Mouse (Mus musculus) spleen, postnatal 10 days (tissue): ENCODE measurements around the gene Ncapd3.

ENCODE experiments used
- DNase-seq, 2 experiments: peaks; one replicate each; pipeline ENCODE4 v3.0.0; 2021 to 2022; ENCODE audit warnings: low spot score in 2 of 2

Ncapd3 gene

DNA sequence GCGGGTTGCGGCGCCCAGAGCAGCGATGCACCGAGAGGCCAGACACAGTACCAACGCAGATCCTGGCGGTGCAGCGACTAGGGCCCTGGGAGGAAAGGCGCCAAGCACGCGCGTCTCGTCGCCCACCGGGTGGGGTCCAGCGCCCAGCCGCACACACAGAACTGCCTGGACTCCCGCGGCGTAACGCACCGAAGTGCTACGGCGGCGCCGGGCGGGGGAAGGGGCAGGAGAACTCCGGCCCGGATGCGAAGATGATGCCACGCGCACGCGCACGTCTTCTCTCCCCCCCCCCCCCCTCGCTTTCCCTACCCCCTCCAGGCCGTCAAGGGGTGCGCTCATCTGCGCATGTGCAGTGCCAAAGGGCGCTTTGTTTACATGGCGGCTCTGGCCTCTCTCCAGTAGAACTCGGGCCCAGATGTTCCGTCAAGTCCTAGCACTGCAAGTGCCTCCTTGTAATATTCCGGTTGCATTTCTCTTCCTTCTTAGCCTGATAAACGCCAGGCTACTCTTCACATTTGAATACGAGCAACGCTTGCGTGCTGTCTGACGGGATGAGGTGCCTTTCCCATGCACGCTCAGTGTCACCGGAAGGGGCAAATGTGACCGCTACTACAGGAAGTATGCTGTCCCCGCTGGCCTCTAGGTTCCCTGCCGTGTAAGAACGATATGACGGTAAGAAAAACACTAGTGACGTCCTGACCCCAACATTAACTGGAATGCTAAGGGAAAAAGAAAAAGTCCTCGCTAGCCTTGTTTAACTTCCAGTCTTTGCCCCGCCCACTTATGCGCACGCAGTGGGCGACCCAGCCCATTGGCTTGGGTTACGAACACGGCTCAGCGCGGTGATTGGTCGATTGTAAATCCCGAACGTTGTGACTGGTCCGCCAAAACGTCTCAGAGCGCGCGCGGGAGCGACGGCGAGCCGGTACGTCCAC is at the start of gene Ncapd3, which contains the start of gene Vps26b:
Gene Ncapd3 (plus strand): TSS at position 348 of the 935 bp plus-strand sequence.
Gene Vps26b (minus strand): TSS at position 238 of the 935 bp plus-strand sequence.
- DNase-seq: peak; percentile 93 to 98

DNA sequence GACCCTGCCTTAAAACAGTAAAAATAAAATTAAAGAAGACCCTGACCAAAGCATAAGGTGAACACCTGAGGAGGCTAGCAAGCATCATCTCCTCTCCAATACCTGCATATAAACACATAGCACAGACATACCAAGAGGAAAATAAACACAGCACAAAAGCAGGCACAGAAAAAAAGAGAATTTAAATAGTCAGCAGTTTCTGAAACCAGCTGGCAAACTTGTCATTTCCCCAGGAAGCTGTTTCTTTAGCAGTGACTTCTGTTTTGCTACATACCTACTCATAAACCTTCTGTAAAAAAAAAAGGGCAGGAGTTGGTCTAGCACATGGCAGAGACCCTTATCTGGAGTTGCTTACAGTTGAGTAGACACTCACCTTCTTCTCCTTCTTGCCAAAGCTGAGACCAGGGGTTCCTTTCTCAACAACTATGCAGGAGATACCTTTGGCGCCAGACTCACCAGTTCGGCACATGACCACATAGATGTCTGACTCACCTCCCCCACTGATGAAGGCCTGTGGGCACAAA is 44.8 kb upstream of the Ncapd3 start:
- no peak for DNase-seq

- DNase-seq: no peak
Measured at GRCm38 (mm10) chr9:26985668-26986277, 44.2 kb upstream of the Ncapd3 start.

DNA sequence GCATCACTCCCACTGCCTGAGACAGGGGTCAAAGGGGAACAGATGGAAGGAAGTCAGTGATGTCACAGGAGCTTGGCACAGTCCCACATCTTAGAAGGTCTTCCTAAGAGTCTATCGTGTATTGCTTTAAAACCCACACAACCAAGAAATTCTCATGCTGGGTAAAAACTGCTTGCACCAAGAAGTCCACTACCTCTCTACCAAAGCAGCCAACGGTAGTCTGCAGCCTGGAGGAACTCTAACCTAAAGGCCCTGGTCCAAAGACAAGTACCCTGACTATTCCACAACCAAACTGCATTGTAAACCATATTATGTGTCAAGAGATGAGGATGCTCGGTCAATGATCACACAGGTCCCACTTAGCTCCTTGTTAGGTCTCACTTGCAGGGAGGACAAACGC is 39.8 kb upstream of the Ncapd3 start:
- no peak for DNase-seq

GRCm38 (mm10) chr9:26993118-26993517 is 36.9 kb upstream of the Ncapd3 start:
- no peak for DNase-seq

DNA sequence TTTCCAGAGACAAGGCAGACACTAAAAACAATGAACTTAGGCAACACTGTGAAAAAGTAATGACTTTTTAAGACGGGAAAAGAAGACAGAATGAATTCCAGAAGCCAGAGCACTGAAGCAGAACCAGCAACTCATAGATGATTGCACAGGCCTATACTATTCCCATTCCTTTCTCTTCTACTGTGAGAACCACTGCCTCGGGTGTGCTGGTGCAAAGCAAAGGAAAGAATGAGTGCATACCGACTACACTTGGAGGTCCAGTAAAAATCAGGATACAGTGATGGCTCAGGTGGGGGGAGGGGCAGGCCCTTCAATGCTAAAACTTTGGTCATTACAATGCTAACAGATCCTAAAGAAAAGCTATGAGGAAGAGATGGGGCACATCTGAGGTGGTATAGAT is 36.1 kb upstream of the Ncapd3 start:
- DNase-seq: no peak

DNA sequence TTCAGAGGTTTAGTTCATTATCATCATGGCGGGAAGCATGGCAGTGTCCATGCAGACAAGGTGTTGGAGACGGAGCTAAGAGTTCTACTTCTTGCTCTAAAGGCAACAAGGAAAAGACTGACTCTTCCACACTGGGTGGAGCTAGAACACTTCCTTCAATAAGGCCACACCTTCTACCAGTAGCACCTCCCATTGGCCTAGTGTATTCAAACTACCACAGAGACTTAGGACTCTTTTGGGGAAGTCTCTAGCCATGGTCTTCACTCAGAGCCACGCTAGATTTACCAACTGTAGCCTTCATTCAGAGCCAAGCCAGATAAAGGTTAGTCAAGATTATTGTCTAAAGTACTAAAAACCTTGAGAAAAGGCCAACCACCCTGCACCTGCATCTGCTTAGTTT is 32.9 kb upstream of the Ncapd3 start:
- no peak for DNase-seq

GRCm38 (mm10) chr9:26997501-26997900 is 32.5 kb upstream of the Ncapd3 start:
- DNase-seq: no peak

GRCm38 (mm10) chr9:26998669-26999460 is 31.1 kb upstream of the Ncapd3 start:
- DNase-seq: no peak

- DNase-seq: peak; percentile 75 to 94
Measured at GRCm38 (mm10) chr9:26999461-27000395, 30.2 kb upstream of the Ncapd3 start, which contains the start of the genes Acad8 and Thyn1. Gene Acad8 (minus strand): TSS chr9:26999566. Gene Thyn1 (plus strand): TSS chr9:26999710.

DNA sequence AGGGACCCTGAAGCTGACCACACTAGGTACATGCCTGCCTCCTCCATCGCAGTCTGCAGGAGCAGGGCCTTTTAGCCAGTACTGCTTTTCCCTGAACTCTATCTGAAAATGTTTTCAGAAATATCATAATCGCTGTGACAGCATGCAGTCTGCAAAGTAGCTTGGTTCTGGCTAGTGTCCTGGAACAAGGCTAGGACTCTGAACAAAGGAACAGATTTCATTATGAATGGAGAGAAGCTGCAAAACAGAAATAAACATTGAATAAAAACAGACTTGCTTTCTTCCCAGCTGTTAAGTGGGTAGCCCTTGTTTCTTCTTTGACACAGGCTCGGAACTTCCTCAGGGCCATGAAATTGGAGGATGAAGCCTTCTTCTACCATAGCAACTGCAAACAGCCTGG is 24.7 kb upstream of the Ncapd3 start:
- no peak for DNase-seq

GRCm38 (mm10) chr9:27005933-27006332 is 24.0 kb upstream of the Ncapd3 start:
- DNase-seq: no peak

GRCm38 (mm10) chr9:27006866-27007265 is 23.1 kb upstream of the Ncapd3 start:
- DNase-seq: no peak

DNA sequence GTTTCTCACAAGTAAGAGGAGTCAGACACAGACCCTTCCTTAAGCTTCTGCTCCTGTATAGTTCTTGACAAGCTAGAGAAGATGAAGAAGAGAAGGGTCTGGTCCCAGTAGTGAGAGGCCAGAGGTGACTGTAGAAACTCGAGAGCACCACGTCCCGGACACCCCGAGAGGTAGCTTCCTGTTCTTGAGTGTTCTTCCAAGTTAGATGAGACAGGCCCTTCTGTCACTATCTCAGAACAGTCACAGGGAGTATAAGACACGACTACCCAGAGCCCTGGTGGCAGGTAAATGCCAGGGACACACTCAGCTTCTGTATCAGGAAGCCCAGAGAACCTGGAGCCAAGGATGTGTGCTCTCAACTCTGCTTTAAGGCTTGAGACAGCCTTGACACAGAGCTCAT is 20.7 kb upstream of the Ncapd3 start:
- no peak for DNase-seq

GRCm38 (mm10) chr9:27011572-27011971 is 18.4 kb upstream of the Ncapd3 start:
- no peak for DNase-seq

- DNase-seq: peak in 1 of 2 experiments; percentile 38
Measured at GRCm38 (mm10) chr9:27018961-27019360, 11.0 kb upstream of the Ncapd3 start.

DNA sequence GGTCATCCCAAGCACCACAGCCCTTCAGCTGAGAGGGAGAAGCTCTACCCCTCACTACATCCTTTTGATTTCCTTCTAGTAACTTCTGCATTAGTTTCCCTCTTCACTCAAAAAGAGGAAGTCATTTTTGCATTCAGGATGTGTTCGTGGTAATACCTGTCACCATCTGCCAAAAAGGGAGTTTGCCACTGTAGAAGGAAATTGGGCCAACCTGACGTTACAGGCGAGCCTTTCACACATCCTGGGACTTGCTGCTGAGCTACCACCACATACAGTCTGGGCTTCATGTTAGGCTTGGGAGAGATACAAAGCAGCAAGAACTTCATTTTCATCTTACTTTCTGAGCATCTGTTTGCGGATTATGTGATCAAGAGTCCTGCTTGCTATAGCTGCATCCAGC is 6.3 kb upstream of the Ncapd3 start:
- DNase-seq: no peak

DNA sequence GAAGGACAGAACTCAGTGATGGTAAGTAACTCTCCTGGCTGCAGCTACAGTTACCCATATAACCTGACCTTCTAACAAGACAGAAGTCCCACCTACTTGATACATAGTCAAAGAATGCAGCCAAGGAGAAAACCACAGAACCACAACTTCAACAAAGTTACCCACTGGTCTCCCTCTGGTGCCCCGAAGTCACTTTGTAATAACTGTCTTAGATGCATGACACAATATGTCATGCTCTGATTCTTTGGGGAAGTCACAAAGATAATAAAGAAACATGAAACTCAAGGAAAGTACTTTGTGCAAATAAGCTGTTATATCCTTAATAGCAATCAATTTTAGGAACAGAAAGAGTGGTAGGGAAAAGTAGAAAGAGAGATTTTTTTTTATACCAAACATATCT is 3.3 kb upstream of the Ncapd3 start:
- peak in 1 of 2 experiments; percentile 35 for DNase-seq

DNA sequence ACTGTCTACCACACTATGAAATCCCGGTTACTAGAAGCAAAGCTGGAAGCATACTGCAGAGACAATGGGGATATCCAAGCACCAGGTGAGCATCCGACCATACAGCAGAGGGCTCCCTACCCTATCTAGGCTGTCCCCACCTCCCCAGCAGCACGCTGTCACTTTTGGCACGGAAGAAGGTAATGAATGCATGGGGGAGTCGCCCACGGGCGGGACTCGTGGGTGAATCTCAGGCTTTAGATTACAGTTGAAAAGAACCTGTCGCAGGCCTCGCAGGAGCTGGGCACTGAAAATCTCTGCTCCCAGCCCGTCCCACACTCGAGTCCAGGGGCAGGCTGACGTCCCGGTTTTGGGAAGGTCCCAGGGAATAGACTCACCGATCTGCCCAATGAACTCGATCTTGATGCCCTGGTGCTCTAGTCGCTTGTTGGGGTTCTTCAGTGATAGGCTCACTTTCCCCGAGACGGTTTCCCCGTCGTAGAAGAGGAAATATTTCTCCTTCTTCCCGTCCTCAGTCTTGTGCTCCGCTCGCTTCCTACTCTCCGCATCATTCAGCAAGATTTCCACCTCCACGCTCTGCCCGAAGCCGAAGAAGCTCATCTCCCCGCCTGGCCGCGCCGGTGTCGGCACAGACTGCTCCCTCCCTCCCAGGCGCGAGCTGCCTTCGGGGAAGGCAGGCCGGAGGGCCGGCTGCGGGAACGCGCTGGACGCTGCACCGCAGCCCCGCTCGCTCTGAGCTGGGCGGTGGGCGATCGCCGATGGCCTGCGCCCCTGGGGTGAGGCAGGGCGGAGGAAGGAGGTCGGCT is 750 bp upstream of the Ncapd3 start:
- peak; percentile 61 to 74 for DNase-seq

DNA sequence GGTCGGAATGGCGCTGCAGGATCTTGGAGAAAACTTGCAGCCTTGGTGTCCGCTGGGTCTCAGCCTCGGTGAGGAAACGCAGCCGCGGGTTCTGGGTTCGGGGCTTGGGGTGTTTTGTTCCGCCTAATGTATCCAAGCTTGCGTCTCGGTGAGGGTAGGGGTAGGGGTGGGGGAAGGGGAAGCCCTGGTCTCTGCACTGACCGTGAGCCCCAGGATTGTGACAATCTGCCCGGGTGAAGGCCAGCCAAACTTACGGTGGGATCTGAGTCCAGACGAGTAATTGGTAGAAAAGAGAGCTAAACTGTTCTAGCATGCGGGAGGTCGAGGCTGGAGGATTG is 757 bp downstream of the Ncapd3 start:
- no peak for DNase-seq
